Mouse (Mus musculus) forebrain, embryonic 13.5 days (tissue): ENCODE data around the gene Phf13. TPM values are rescaled to one million over a fixed set of nuclear protein-coding genes. Genes with fewer than 3 reads are reported as not detected.
"Not testable (repeated sequence)": the region's sequence is repeated elsewhere in the genome, so short reads cannot be mapped to it uniquely, and the experiment has no call there.

Experiments
- ATAC-seq: fragments of 200-750 bp; cut with Nextera tagmentation; 2 replicates; pipeline ENCODE4 v1.8.0; 2017
- H3K27ac ChIP-seq: fragments of 300-500 bp; sonication (generic); 2 replicates; pipeline ENCODE4 v1.5.1; 2015; ENCODE audit warnings: inconsistent platforms, mild to moderate bottlenecking, moderate library complexity
- H3K27me3 ChIP-seq: fragments of 300-500 bp; sonication (generic); 2 replicates; pipeline ENCODE4 v1.6.1; 2015; ENCODE audit warnings: mild to moderate bottlenecking, inconsistent platforms
- H3K36me3 ChIP-seq: fragments of 300-500 bp; sonication (generic); 2 replicates; pipeline ENCODE4 v1.6.1; 2015; ENCODE audit warnings: mild to moderate bottlenecking, inconsistent platforms; ENCODE audit not compliant: poor library complexity, severe bottlenecking
- H3K4me1 ChIP-seq: fragments of 300-500 bp; sonication (generic); 2 replicates; pipeline ENCODE4 v1.6.1; 2015; ENCODE audit warnings: inconsistent platforms
- H3K4me2 ChIP-seq: fragments of 300-500 bp; sonication (generic); 2 replicates; pipeline ENCODE4 v1.6.1; 2015; ENCODE audit warnings: inconsistent platforms, mild to moderate bottlenecking, moderate library complexity
- H3K4me3 ChIP-seq: fragments of 300-500 bp; sonication (generic); 2 replicates; pipeline ENCODE4 v1.5.1; 2015; ENCODE audit warnings: mild to moderate bottlenecking, inconsistent platforms
- H3K9ac ChIP-seq: fragments of 300-500 bp; sonication (generic); 2 replicates; pipeline ENCODE4 v1.6.1; 2015; ENCODE audit warnings: mild to moderate bottlenecking, inconsistent platforms
- H3K9me3 ChIP-seq: fragments of 300-500 bp; sonication (generic); replicated peaks from 2 replicates; pipeline ENCODE4 v1.6.1; 2016; ENCODE audit warnings: inconsistent platforms
- WGBS: fragments of 180-500 bp; shearing (Covaris S2); methylation state at CpG from one replicate; pipeline ENCODE4 v1.1.7; 2015; 5-methylcytosine and 5-hydroxymethylcytosine counted together
- polyA plus RNA-seq: library from polyadenylated mRNA; unstranded; fragments of >200 nt; fragmentation: Nextera tagmentation; extraction: Ambion mirVana; gene quantifications from 2 replicates; pipeline ENCODE4 v1.2.1, GENCODE M21; 2015

Gene Phf13
- polyA plus RNA-seq = 17.6 and 19.4 TPM in 2 replicates

GRCm38 (mm10) chr4:151996173-151996950 is at the start of gene Phf13:
Gene Phf13 (minus strand): TSS chr4:151996258.
- Histone ChIP-seq H3K4me2 (peak within 1 kb of the TSS; percentile 85), H3K27me3 (no peaks in the 10 kb centered on the region), H3K9me3 (no peaks in the 10 kb centered on the region), H3K27ac (peak within 1 kb of the TSS; percentile 68), H3K4me3 (peak within 1 kb of the TSS; percentile 98), H3K4me1 (peaks cover 26% of the 10 kb centered on the region), H3K36me3 (peaks cover 14% of the 10 kb centered on the region), H3K9ac (peak within 1 kb of the TSS; percentile 93)
- ATAC-seq = peak; percentile 98
- WGBS = under 1% methylated on average over 85 of the region's 94 CpGs

GRCm38 (mm10) chr4:152044609-152045008 is 48.6 kb upstream of the Phf13 start:
- H3K9me3 ChIP-seq = no peaks in the 10 kb centered on the region
- H3K27me3 ChIP-seq = no peaks in the 10 kb centered on the region
- no peak overlapping the region for H3K4me2 ChIP-seq
- 75% methylated on average over 6 of the region's 6 CpGs for WGBS
- no peak overlapping the region for H3K4me3 ChIP-seq
- ATAC-seq = no peak
- no peak overlapping the region for H3K27ac ChIP-seq
- peaks cover 85% of the 10 kb centered on the region for H3K36me3 ChIP-seq
- peaks cover 11% of the 10 kb centered on the region for H3K4me1 ChIP-seq
- H3K9ac ChIP-seq = no peak overlapping the region

DNA sequence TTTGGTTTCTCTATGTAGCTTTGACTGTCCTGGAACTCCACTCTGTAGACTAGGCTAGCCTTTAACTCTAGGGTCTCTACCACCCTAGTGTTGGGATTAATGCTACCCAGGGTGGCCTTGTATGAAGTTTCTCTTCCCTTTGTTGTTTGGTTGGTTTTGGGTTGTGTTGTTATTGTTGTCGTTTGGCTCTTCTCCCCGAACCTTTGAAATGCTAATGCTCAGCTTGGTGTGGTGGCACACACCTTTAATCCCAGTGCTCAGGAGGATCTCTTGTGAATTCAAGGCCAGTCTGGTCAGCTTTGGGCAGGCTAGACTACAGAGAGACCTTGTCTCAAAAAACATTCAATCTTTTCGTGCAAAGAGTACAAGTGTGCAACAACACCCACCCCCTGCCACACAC is 47.1 kb upstream of the Phf13 start:
- Histone ChIP-seq H3K9ac (no peak overlapping the region), H3K36me3 (peaks cover 73% of the 10 kb centered on the region), H3K27me3 (no peaks in the 10 kb centered on the region), H3K9me3 (no peaks in the 10 kb centered on the region), H3K27ac (no peak overlapping the region), H3K4me1 (peaks cover 11% of the 10 kb centered on the region), H3K4me2 (no peak overlapping the region), H3K4me3 (no peak overlapping the region)
- ATAC-seq = no peak
- WGBS = 84% methylated on average over 3 of the region's 3 CpGs

- Histone ChIP-seq H3K9me3 (no peaks in the 10 kb centered on the region), H3K36me3 (peaks cover 62% of the 10 kb centered on the region), H3K4me3 (no peak overlapping the region), H3K27ac (no peak overlapping the region), H3K27me3 (no peaks in the 10 kb centered on the region), H3K9ac (no peak overlapping the region), H3K4me2 (no peak overlapping the region), H3K4me1 (peaks cover 11% of the 10 kb centered on the region)
- no peak for ATAC-seq
- WGBS = 96% methylated on average over 22 of the region's 22 CpGs
These were observed 46.0 kb upstream of the Phf13 start for GRCm38 (mm10) chr4:152041924-152042641.

DNA sequence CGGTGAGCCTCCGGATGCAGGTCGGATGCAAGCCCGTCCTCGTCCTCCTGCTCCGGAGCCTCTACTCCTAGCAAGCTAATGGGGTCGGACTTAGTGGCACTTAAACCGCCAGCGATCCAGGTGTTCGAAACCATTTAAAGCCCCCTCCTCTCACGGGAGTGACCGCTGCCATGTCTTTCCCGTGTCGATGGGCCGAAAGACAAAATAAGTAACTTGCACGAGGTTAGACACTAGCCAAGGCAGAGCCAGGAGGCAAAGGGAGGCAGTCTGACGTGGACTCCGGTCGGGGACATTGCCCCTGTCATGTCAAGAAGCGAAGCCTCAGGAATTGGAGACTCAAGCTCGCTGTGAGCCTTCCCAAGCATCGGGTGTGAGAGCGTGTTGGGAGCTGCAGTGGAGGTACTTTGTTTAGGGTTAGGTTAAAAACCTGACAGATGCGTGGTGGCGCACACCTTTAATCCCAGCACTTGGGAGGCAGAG is 43.8 kb upstream of the Phf13 start:
- 0 out of 2 replicates have a peak, but pooled peaks have one; percentile 5 for ATAC-seq

GRCm38 (mm10) chr4:152038985-152039830 is 43.1 kb upstream of the Phf13 start, which contains the start of gene Nol9:
Gene Nol9 (plus strand): TSS chr4:152039321.
- ATAC-seq = peak; percentile 94
- Histone ChIP-seq H3K4me3 (peak within 1 kb of the TSS; percentile 100), H3K27ac (no peak within 1 kb of the TSS), H3K27me3 (no peaks in the 10 kb centered on the region), H3K4me1 (peaks cover 11% of the 10 kb centered on the region), H3K9me3 (no peaks in the 10 kb centered on the region), H3K36me3 (peaks cover 33% of the 10 kb centered on the region), H3K9ac (peak within 1 kb of the TSS; percentile 85), H3K4me2 (peak within 1 kb of the TSS; percentile 93)
- WGBS = under 1% methylated on average over 74 of the region's 86 CpGs

More for the DNA sequence above, 43.8 kb upstream of the Phf13 start:
- peaks cover 40% of the 10 kb centered on the region for H3K36me3 ChIP-seq
- WGBS = 5% methylated on average over 25 of the region's 25 CpGs
- peaks cover 11% of the 10 kb centered on the region for H3K4me1 ChIP-seq
- peak overlapping the region; percentile 100 for H3K4me3 ChIP-seq
- H3K9ac ChIP-seq = peak overlapping the region; percentile 85
- H3K27ac ChIP-seq = no peak overlapping the region
- H3K27me3 ChIP-seq = no peaks in the 10 kb centered on the region
- H3K4me2 ChIP-seq = peak overlapping the region; percentile 93
- no peaks in the 10 kb centered on the region for H3K9me3 ChIP-seq

DNA sequence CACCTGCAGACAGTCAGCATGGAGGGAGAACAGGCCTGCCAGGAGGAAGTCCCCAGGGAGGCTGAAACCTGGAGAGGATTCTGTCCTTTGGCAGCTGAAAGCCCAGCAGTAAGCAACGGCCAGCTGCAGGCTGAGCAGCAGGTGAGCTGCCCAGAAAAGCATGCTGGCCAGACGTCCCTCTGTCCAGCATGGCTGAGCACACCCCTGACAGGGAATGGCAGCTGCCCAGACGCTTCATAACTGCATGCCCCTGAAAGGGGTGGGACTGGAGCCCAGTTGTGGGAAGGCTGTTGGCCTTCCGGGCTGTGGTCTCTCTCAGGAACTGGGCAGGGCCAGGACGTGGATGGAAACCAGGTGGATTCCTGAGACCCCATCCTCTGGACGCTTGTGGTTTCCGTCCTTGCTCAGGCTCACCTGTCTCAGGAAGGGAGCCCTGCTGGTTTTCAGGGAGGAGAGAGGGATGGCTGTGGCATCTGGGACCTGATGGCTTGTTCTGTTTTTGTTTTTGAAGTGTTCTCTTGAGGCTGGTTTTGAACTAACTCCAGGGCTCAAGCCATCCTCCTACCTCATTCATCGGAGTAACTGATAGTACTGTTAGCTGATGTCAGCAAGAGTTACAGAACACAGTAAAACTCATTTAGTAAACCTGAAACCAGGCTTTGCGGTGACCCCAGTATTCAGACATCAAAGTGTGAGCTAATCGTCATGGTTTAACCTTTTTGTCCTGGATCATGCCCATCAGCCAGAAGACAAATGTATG is 42.3 kb upstream of the Phf13 start, which contains the start of gene Tas1r1:
Tas1r1 (minus strand) TSS at position 344 of the 760 bp plus-strand sequence.
- Histone ChIP-seq H3K27me3 (no peaks in the 10 kb centered on the region), H3K4me1 (peaks cover 11% of the 10 kb centered on the region), H3K9me3 (no peaks in the 10 kb centered on the region), H3K27ac (no peak within 1 kb of the TSS), H3K4me3 (peak within 1 kb of the TSS; percentile 100), H3K4me2 (peak within 1 kb of the TSS; percentile 93), H3K9ac (peak within 1 kb of the TSS; percentile 85), H3K36me3 (peaks cover 25% of the 10 kb centered on the region)
- peak; percentile 17; the same call in 1 of the 2 replicates for ATAC-seq
- 49% methylated on average over 10 of the region's 10 CpGs for WGBS

DNA sequence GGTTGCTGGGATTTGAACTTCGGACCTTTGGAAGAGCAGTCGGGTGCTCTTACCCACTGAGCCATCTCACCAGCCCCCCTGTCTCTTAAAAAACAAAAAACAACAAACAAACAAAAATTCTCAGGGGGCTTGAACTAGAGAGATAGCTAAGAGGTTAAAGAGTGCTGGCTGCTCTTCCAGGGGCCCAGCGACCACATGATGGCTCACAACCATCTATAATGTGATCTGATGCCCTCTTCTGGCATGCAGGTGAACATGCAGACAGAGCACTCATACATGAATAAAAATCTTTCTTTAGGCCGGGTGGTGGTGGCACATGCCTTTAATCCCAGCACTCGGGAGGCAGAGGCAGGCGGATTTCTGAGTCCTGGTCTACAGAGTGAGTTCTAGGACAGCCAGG is 40.4 kb upstream of the Phf13 start:
- H3K4me1 ChIP-seq = peaks cover 11% of the 10 kb centered on the region
- not testable (repeated sequence) for H3K27ac ChIP-seq, H3K27me3 ChIP-seq, H3K4me2 ChIP-seq, H3K36me3 ChIP-seq, H3K9me3 ChIP-seq, ATAC-seq, H3K9ac ChIP-seq, H3K4me3 ChIP-seq
- WGBS = 87% methylated on average over 6 of the region's 6 CpGs

DNA sequence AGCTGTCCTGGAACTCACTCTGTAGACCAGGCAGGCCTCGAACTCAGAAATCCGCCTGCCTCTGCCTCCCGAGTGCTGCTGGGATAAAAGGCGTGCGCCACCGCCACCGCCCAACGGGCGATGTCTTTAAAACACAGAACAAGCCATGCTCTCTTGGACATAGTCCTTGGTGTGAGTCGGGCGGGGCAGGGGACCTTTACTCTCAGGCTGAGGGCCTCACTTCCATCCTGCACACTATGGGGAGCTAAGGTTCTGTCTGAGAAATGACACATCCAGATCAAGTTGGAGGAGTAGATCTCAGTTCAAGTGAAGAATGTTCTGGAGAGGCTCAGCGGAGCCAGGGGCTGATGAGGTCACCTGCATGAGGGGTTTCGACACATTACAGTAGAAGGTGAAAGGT is 36.9 kb upstream of the Phf13 start:
- no peaks in the 10 kb centered on the region for H3K36me3 ChIP-seq
- 0 out of 2 replicates have a peak, but pooled peaks cover 5% of the 10 kb centered on the region for H3K27me3 ChIP-seq
- no peaks in the 10 kb centered on the region for H3K9me3 ChIP-seq
- no peak for ATAC-seq
- 88% methylated on average over 13 of the region's 13 CpGs for WGBS
- H3K4me2 ChIP-seq = no peak overlapping the region
- H3K27ac ChIP-seq = no peak overlapping the region
- no peak overlapping the region for H3K4me3 ChIP-seq
- H3K4me1 ChIP-seq = peaks cover 16% of the 10 kb centered on the region
- no peak overlapping the region for H3K9ac ChIP-seq

GRCm38 (mm10) chr4:152029997-152030396 is 33.9 kb upstream of the Phf13 start:
- Histone ChIP-seq H3K36me3 (no peaks in the 10 kb centered on the region), H3K4me2 (no peak overlapping the region), H3K9me3 (no peaks in the 10 kb centered on the region), H3K27me3 (0 out of 2 replicates have a peak, but pooled peaks cover 5% of the 10 kb centered on the region), H3K27ac (no peak overlapping the region), H3K4me3 (no peak overlapping the region), H3K9ac (no peak overlapping the region), H3K4me1 (peaks cover 38% of the 10 kb centered on the region)
- 59% methylated on average over 4 of the region's 4 CpGs for WGBS
- ATAC-seq = no peak

GRCm38 (mm10) chr4:152029087-152029486 is 33.0 kb upstream of the Phf13 start:
- no peak overlapping the region for H3K27ac ChIP-seq
- H3K4me3 ChIP-seq = no peak overlapping the region
- no peak overlapping the region for H3K9ac ChIP-seq
- peak overlapping the region; percentile 97; the same call in 1 of the 2 replicates for H3K4me2 ChIP-seq
- peaks cover 47% of the 10 kb centered on the region for H3K4me1 ChIP-seq
- no peak for ATAC-seq
- 0 out of 2 replicates have a peak, but pooled peaks cover 5% of the 10 kb centered on the region for H3K27me3 ChIP-seq
- no peaks in the 10 kb centered on the region for H3K9me3 ChIP-seq
- 47% methylated on average over 5 of the region's 5 CpGs for WGBS
- peaks cover 6% of the 10 kb centered on the region; the same call in 1 of the 2 replicates for H3K36me3 ChIP-seq
